Mouse (Mus musculus) testis, adult 2 months (tissue): Measurements from ENCODE around the gene Tmem184b.

Experiments used
- CTCF ChIP-seq: fragments of 200-500 bp; IDR thresholded peaks from 2 replicates; pipeline ENCODE4 v1.5.1; 2012; ENCODE audit warnings: low read depth, mild to moderate bottlenecking, inconsistent platforms, low read length, moderate library complexity; ENCODE audit not compliant: control insufficient read depth, insufficient read depth, insufficient replicate concordance
- POLR2A ChIP-seq: fragments of 200-500 bp; IDR thresholded peaks from 2 replicates; pipeline ENCODE4 v1.6.1; 2012; ENCODE audit warnings: low read depth, mild to moderate bottlenecking, inconsistent platforms, low read length, moderate library complexity; ENCODE audit not compliant: control insufficient read depth

DNA sequence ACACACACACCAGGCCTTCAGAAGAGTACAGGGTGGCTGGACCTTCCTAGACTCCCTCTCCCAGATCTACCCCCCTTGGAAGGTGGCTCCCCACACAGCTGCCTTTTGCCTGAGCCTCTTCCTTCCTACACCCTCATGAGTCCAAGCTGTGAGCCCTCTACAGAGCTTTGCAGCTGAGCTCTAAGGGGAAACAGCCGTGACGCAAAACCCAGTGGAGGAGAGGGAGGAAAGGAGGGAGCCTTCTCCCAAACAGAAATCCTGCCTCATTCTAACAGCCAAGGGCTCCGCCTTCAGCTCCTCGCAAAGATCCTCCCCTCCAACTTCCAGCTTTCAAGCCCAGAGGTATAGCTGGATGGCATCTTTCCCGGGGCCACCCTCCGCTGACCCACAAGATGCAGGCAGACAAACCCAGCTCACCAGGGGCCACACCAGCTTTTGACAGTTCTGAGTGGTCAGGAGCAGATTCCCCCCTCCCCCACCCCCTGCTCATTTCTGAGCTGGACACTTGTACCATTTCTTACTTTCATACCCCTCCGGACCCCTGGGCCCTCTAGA lies 40.6 kb upstream of the Tmem184b start:
- TF ChIP-seq CTCF (no peak), POLR2A (no peak)
